Mouse (Mus musculus) lung, embryonic 14.5 days (tissue): Measurements from ENCODE around the gene Cfap46. TPM values are rescaled to one million over a fixed set of nuclear protein-coding genes. Genes with fewer than 3 reads are reported as not detected.

Experiments
- ATAC-seq: fragments of 200-750 bp; cut with Nextera tagmentation; 2 replicates; pipeline ENCODE4 v1.8.0; 2017; ENCODE audit warnings: mild to moderate bottlenecking, moderate TSS enrichment, moderate library complexity; ENCODE audit not compliant: insufficient read depth
- DNase-seq: peaks from one replicate; pipeline ENCODE4 v3.0.0-alpha.2; 2015
- H3K27ac ChIP-seq: fragments of 300-500 bp; sonication (generic); 2 replicates; pipeline ENCODE4 v1.5.1; 2014; ENCODE audit warnings: low read depth, mild to moderate bottlenecking, moderate library complexity
- H3K27me3 ChIP-seq: fragments of 300-500 bp; sonication (generic); 2 replicates; pipeline ENCODE4 v1.6.1; 2014; ENCODE audit warnings: low read length, control low read depth; ENCODE audit not compliant: insufficient read depth
- H3K36me3 ChIP-seq: fragments of 300-500 bp; sonication (generic); 2 replicates; pipeline ENCODE4 v1.6.1; 2014; ENCODE audit warnings: control low read depth; ENCODE audit not compliant: insufficient read depth
- H3K4me1 ChIP-seq: fragments of 300-500 bp; sonication (generic); 2 replicates; pipeline ENCODE4 v1.6.1; 2014; ENCODE audit warnings: antibody characterized with exemption, control low read depth; ENCODE audit not compliant: insufficient read depth
- H3K4me2 ChIP-seq: fragments of 300-500 bp; sonication (generic); 2 replicates; pipeline ENCODE4 v1.6.1; 2014; ENCODE audit warnings: mild to moderate bottlenecking
- H3K4me3 ChIP-seq: fragments of 300-500 bp; sonication (generic); 2 replicates; pipeline ENCODE4 v1.5.1; 2014; ENCODE audit warnings: low read depth, low read length
- H3K9ac ChIP-seq: fragments of 300-500 bp; sonication (generic); 2 replicates; pipeline ENCODE4 v1.6.1; 2014
- H3K9me3 ChIP-seq: fragments of 300-500 bp; sonication (generic); 2 replicates; pipeline ENCODE4 v1.6.1; 2016; ENCODE audit warnings: low read depth, low read length, control low read depth
- CTCF ChIP-seq: IDR thresholded peaks from 2 replicates; pipeline ENCODE4 v1.5.1; 2016; ENCODE audit warnings: antibody characterized with exemption, low read depth
- WGBS: fragments of 180-500 bp; shearing (Covaris S2); extraction: QIAGEN DNeasy Blood & Tissue Kit; methylation state at CpG from one replicate; pipeline ENCODE4 v1.1.7; 2014; 5-methylcytosine and 5-hydroxymethylcytosine counted together
- polyA plus RNA-seq: library from polyadenylated mRNA; unstranded; fragments of >200 nt; fragmentation: Nextera tagmentation; extraction: Ambion mirVana; gene quantifications from 2 replicates; pipeline ENCODE4 v1.2.1, GENCODE M21; 2014

Cfap46 gene
- polyA plus RNA-seq, 1 experiment from 2014 or later, result 0.13 TPM

DNA sequence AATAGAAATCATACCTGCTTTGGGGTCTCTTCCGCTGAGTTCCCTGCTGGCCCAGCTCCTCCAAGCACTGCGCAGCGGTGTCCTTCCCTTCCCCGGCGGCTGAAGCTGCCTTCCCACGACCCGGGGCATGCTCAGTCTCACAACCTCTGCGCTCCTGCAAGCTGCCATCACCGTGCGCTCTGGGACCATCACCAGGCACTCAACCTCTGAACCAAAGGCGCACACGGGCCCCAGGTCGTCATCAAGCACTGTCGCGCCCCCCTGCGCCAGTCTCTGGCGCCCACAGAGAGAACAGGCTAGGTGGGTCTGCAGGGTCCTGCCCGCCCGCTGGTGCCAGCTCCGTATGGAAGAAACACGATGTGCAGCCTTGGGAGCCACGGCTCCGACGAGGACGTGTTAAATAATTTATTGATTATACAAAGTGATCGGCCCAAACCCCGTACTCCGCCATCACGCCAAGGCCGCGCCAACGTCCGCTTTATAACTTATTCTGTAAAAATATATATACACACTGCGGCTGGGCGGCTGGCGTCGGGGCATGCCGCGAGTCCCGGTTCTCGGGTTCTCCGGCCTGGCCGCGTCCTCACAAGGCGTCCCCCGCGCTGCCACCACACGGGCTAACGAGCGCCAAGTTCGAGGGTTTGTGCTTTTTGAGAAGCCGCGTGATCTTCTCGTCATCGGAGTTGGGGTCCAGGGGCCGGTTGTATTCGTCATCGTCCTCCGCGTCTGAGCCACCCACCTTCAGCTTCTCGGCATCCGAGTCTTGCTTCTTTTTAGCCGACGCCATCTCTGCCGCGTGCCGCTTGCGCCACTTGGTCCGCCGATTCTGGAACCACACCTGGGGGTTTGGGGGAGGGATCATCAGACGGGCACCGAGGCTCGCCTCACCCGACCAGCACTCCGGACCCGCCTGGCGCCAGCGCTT lies 102.5 kb downstream of the Cfap46 start:
- no peak overlapping the region for H3K9ac ChIP-seq
- DNase-seq, result peak; percentile 36

DNA sequence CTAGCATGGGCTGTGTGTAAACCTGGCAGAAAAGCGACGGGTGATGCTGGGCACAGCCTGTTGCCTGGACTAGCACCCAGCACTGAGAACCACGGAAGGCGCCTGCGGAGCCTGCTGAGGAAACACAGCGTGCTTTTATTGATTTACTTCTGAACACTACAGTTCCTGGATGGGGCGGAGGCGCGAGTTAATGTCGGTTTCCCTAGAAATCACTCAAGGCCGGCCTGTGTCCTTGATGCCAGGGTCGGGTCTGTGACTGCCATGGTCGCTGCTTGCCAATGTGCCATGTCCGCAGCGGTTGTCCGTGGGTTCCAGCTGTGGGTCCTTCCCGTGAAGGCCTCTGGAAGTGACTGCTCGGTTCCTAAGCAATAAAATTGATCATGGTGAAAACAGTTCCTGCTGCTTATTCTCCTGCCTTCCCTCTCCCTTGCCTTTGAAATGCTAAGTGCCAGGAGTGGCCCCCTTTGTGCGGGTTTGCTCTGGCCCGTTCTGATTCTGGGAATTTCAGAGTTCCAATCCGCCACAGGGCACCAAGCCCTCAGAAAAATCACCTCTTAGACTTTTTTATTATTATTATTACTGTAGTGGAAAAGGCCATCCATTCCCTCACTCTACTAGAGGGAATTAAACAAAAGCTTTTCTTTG lies 104.2 kb downstream of the Cfap46 start:
- H3K27ac ChIP-seq, result no peak overlapping the region
- H3K4me3 ChIP-seq, result no peak overlapping the region
- no peaks in the 10 kb centered on the region for H3K9me3 ChIP-seq
- H3K27me3 ChIP-seq, result peaks cover 57% of the 10 kb centered on the region
- DNase-seq, result no peak
- H3K9ac ChIP-seq, result no peak overlapping the region
- TF ChIP-seq CTCF, result no peak
- WGBS, result 78% methylated on average over 21 of the region's 21 CpGs
- peaks cover 6% of the 10 kb centered on the region; the same call in 1 of the 2 replicates for H3K4me1 ChIP-seq
- ATAC-seq, result no peak
- H3K36me3 ChIP-seq, result peaks cover 36% of the 10 kb centered on the region
- H3K4me2 ChIP-seq, result no peak overlapping the region

More for the DNA sequence above, 102.5 kb downstream of the Cfap46 start:
- no peak for TF ChIP-seq CTCF
- ATAC-seq, result no peak
- peak overlapping the region; percentile 61 for H3K4me2 ChIP-seq
- peaks cover 23% of the 10 kb centered on the region for H3K36me3 ChIP-seq
- H3K27me3 ChIP-seq, result peaks cover 74% of the 10 kb centered on the region
- H3K27ac ChIP-seq, result no peak overlapping the region
- WGBS, result 2% methylated on average over 78 of the region's 78 CpGs
- H3K9me3 ChIP-seq, result no peaks in the 10 kb centered on the region
- peaks cover 6% of the 10 kb centered on the region; the same call in 1 of the 2 replicates for H3K4me1 ChIP-seq
- H3K4me3 ChIP-seq, result peak overlapping the region; percentile 39

DNA sequence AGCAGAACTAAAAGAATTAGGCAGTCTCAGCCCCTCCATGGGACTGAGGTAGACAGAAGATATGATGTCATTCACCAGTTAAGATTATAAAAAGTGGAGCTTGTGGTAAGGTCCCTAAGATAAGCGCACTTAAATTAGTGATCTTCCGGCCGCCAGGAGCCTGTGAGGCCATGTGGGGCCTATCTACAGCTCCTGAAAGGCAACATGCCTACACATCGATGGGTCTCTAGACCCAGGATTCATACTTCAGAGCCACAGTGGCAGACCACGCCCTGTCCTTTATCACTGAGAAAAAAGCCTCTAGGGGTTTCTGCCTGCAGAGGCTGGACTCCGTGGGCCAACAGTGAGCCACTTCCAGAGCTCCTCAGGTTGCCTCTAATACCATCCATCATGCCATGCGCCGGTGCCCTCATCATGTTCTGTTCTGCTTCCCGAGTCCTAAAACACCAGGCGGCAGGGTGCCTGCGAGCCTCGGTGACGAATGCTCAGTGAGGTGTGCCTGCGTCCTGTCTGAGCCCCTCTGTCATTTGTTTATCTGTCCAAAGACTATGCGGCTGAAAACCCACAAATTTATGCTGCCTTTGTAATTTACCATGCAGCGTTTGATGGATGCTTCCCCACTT lies 107.4 kb downstream of the Cfap46 start:
- Histone ChIP-seq H3K4me1 (no peaks in the 10 kb centered on the region), H3K27me3 (peaks cover 25% of the 10 kb centered on the region), H3K27ac (no peak overlapping the region), H3K4me2 (no peak overlapping the region), H3K9me3 (no peaks in the 10 kb centered on the region), H3K36me3 (peaks cover 37% of the 10 kb centered on the region), H3K4me3 (no peak overlapping the region), H3K9ac (no peak overlapping the region)
- ATAC-seq (no peak), DNase-seq (no peak)
- 76% methylated on average over 16 of the region's 16 CpGs for WGBS
- TF ChIP-seq CTCF, result no peak

DNA sequence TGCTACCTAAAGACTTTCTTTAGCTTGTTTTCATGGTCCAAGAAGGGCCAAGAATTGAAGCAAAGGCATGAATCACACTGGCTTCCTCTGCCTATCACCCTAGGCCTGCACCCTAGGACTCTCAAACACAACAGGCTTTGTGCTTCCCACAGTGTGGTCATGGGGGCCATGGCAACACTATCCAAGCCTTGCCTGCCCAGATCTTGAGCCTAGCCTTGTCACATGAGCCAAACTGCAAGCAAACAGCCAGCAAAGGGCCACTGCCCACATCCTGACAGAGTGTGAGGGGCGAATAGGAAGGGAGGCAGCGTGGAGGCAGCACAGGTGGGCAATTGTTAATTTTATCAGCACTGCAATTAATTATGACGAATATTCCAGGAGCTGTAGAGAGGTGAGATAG lies 111.0 kb downstream of the Cfap46 start:
- Histone ChIP-seq H3K36me3 (peaks cover 24% of the 10 kb centered on the region), H3K4me2 (no peak overlapping the region), H3K9me3 (no peaks in the 10 kb centered on the region), H3K4me3 (no peak overlapping the region), H3K4me1 (no peaks in the 10 kb centered on the region), H3K9ac (no peak overlapping the region), H3K27ac (no peak overlapping the region), H3K27me3 (no peaks in the 10 kb centered on the region)
- no peak for DNase-seq
- 65% methylated on average over 3 of the region's 3 CpGs for WGBS
- no peak for TF ChIP-seq CTCF
- no peak for ATAC-seq

DNA sequence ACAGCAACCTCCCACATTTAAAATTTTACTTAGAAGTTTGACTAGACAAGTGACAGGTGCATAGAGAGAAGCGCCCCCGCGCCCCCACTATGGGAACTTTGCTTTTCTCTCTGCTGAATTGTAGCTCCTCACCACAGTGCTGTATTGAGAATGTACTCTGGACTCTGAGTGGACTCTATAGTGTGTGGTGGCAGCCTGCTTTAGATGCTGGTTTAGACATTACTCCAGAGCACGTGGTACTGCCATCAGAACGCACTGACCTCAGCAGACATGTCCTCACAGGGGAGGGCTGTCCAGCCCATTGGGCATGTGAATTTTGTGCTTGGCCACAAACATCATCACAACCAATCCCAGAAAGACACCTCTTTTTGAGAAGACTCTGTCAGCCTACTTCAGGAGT lies 112.8 kb downstream of the Cfap46 start:
- ATAC-seq (no peak), DNase-seq (no peak)

DNA sequence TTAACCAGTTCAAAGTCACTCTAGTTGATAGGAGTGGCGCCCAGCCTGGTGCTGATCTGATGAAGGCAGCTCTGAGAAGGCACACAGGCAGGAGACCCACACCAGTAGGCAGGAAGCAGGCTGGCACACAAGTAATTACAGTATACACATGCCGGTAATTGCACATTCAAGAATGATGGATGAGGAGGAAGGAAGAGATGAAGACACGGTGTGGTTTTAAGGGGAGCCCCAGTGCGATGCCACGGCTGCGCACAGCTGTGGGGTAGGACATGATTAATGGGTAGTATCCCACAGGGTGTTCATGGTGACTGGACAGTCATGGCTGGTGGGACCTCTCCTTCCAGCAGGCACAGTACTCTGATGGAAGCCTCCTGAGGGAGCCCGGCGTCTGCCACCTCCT lies 117.1 kb downstream of the Cfap46 start:
- DNase-seq, result no peak
- no peak for TF ChIP-seq CTCF
- Histone ChIP-seq H3K4me3 (no peak overlapping the region), H3K9me3 (no peaks in the 10 kb centered on the region), H3K4me1 (no peaks in the 10 kb centered on the region), H3K4me2 (no peak overlapping the region), H3K27ac (no peak overlapping the region), H3K36me3 (peaks cover 32% of the 10 kb centered on the region; the same call in 1 of the 2 replicates), H3K27me3 (no peaks in the 10 kb centered on the region), H3K9ac (no peak overlapping the region)
- peak; percentile 47; the same call in 1 of the 2 replicates for ATAC-seq
- 51% methylated on average over 8 of the region's 8 CpGs for WGBS

More for the DNA sequence above, 112.8 kb downstream of the Cfap46 start:
- Histone ChIP-seq H3K27ac (no peak overlapping the region), H3K27me3 (no peaks in the 10 kb centered on the region), H3K4me1 (no peaks in the 10 kb centered on the region), H3K4me2 (no peak overlapping the region), H3K9me3 (no peaks in the 10 kb centered on the region), H3K4me3 (no peak overlapping the region), H3K36me3 (peaks cover 27% of the 10 kb centered on the region), H3K9ac (no peak overlapping the region)
- 87% methylated on average over 5 of the region's 5 CpGs for WGBS
- no peak for TF ChIP-seq CTCF

DNA sequence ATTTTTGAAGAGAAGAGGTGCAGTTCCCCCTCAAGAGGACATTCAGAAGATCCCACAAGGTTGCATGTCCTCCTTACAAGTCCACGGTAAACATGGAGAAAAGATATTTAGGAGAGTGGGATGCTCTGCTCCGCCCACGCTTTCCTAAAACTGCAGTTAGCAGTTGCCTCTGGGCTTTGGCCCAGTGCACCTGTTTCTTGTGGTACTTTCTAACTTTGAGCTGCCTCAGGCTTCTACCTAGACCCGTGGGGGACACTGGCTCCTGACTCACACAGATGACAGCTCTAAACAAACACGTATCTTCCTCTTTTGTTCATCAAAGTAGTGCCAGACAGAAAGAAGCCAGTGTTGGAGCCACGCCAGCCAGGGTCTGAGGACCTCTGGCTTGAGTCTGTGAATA lies 117.6 kb downstream of the Cfap46 start:
- Histone ChIP-seq H3K9ac (no peak overlapping the region), H3K9me3 (no peaks in the 10 kb centered on the region), H3K4me3 (no peak overlapping the region), H3K36me3 (peaks cover 32% of the 10 kb centered on the region; the same call in 1 of the 2 replicates), H3K27ac (no peak overlapping the region), H3K4me1 (no peaks in the 10 kb centered on the region), H3K27me3 (no peaks in the 10 kb centered on the region), H3K4me2 (no peak overlapping the region)
- no peak for TF ChIP-seq CTCF
- WGBS, result 63% methylated on average over 6 of the region's 6 CpGs
- peak; percentile 20 for DNase-seq
- ATAC-seq, result no peak
